Mouse (Mus musculus) lung, adult 2 months (tissue): ENCODE results near the gene Pygm. TPM values are rescaled to one million over a fixed set of nuclear protein-coding genes. Genes with fewer than 3 reads are reported as not detected.
A peak's percentile ranks its signal among the peaks of the same experiment; 100 is the strongest.

Experiments
- DNase-seq: peaks from one replicate; pipeline ENCODE4 v3.0.0; 2022
- H3K4me1 ChIP-seq: fragments of 200-500 bp; 2 replicates; pipeline ENCODE4 v1.6.1; 2011; ENCODE audit warnings: low read length; ENCODE audit not compliant: control insufficient read depth, insufficient read depth
- H3K4me3 ChIP-seq: fragments of 200-500 bp; replicated peaks from 2 replicates; pipeline ENCODE3; 2011; ENCODE audit warnings: low read depth, mild to moderate bottlenecking, control low read depth, low read length; ENCODE audit errors: extremely low read depth
- CTCF ChIP-seq: fragments of 200-500 bp; IDR thresholded peaks from 2 replicates; pipeline ENCODE4 v1.5.1; 2011; ENCODE audit warnings: mild to moderate bottlenecking, low read length, control low read depth; ENCODE audit not compliant: insufficient read depth
- POLR2A ChIP-seq: fragments of 200-500 bp; IDR thresholded peaks from 2 replicates; pipeline ENCODE4 v1.6.1; 2011; ENCODE audit warnings: low read depth, mild to moderate bottlenecking, control low read depth, low read length, borderline replicate concordance; ENCODE audit errors: extremely low read depth
- WGBS: fragments of 180-500 bp; shearing (Covaris S2); methylation state at CpG from one replicate; pipeline ENCODE4 v1.1.7; 2018; 5-methylcytosine and 5-hydroxymethylcytosine counted together
- polyA plus RNA-seq: library from polyadenylated mRNA; depleted of rRNA; stranded (reverse); fragments of >200 nt; gene quantifications from 2 replicates; pipeline ENCODE4 v1.2.3, GENCODE M21; 2012

Pygm gene
- polyA plus RNA-seq, 1 experiment = 135 TPM

DNA sequence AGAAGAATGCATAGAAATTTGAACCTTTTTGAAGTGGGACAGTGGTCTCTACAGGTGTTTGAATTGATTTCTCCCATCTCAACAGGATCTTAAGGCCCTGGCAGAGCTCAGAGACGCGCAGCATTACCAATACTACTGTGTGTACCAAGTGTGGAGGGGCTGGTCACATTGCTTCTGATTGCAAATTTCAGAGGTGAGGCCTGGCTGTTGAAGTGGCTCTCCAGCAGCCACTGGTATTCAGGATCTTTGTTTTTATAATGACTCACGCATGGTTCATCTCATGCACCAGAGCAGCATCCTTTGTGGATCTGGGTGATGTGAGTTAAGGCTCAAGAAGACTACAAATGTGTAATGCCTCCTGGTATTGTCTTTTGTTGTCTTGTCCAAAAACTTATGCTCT is 11.8 kb upstream of the Pygm start:
- WGBS = 80% methylated on average over 3 of the region's 3 CpGs
- no peak for TF ChIP-seq CTCF
- TF ChIP-seq POLR2A = no peak
- DNase-seq = no peak
- H3K4me1 ChIP-seq = peaks cover 9% of the 10 kb centered on the region
- no peak overlapping the region for H3K4me3 ChIP-seq

DNA sequence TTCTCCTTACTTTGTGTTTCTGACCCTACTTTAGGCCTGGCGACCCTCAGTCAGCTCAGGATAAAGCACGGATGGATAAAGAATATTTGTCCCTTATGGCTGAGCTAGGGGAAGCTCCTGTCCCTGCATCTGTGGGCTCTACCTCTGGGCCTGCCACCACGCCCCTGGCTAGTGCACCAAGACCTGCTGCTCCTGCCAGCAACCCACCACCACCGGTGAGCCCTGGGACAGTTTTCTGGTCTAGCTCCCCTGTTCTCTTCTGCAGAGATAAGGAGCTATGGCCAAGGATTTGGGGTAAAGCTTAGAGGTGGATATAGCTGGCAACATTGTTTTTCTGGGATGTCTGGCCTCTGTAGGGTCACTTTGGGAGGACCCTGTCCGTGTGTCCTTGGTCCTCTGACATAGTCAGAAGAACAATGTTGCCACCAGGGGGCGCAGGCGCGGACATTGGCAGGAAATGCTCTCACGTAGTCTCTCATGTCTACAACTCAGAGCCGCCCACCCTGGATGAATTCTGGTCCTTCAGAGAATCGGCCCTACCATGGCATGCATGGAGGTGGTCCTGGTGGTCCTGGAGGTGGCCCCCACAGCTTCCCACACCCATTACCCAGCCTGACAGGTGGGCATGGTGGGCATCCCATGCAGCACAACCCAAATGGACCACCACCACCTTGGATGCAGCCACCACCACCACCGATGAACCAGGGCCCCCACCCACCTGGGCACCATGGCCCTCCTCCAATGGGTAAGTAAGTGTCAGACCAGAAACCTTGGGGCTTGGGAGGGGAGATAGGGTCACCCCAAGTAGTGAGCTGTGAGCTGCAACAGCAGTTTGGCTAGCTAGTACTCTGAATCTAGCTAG is 10.4 kb upstream of the Pygm start:
- TF ChIP-seq CTCF (peak; percentile 80), POLR2A (no peak)
- 51% methylated on average over 12 of the region's 12 CpGs for WGBS
- peaks cover 9% of the 10 kb centered on the region for H3K4me1 ChIP-seq
- DNase-seq = peak; percentile 74
- no peak overlapping the region for H3K4me3 ChIP-seq

DNA sequence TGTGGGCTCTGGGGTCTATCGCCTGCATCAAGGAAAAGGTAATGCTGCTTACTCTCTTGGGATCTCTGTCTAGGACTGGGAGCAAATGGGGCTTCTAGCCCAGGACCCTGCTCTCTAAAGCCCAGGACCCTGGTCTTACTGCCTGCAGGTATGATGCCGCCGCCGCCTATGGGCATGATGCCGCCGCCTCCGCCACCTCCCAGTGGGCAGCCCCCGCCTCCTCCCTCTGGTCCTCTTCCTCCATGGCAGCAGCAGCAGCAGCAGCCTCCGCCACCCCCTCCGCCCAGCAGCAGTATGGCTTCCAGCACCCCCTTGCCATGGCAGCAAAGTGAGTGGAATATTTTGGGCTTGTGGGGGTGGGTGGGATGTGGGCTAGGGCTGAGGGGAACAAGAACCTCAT is 9.6 kb upstream of the Pygm start:
- 88% methylated on average over 10 of the region's 10 CpGs for WGBS
- Histone ChIP-seq H3K4me1 (peaks cover 9% of the 10 kb centered on the region), H3K4me3 (no peak overlapping the region)
- no peak for TF ChIP-seq CTCF
- no peak for TF ChIP-seq POLR2A
- DNase-seq = no peak

DNA sequence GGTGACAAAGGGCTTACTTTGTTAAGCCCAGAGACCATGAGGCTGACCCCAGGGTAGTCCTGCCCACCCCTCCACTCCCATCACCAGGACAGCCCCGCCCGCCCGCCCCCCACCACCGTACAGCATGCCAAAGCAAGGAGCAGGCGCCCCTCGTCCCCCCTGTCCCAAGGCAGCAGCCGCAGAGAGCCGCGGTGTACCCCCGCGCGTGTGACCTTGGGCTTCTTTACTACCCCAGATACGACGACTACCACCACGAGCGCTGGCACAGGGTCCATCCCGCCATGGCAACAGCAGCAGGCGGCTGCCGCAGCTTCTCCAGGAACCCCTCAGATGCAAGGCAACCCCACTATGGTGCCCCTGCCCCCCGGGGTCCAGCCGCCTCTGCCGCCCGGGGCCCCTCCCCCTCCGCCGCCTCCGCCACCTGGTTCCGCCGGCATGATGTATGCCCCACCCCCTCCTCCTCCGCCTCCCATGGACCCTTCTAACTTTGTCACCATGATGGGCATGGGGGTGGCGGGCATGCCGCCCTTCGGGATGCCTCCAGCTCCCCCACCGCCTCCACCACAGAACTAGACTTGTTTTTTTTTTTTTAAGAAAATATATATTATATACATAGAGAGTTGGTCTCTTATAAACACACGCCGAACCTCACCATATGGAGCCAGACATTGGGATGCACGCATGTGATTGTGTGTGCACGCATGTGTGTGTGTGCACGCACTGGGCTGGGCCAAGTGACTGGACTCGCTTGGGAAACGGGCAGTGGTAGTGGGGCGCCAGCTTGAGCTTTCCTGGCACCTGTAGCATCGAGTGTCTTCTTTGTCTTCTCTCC is 8.6 kb upstream of the Pygm start:
- Histone ChIP-seq H3K4me3 (no peak overlapping the region), H3K4me1 (peaks cover 9% of the 10 kb centered on the region)
- DNase-seq = no peak
- TF ChIP-seq CTCF = no peak
- no peak for TF ChIP-seq POLR2A
- 91% methylated on average over 42 of the region's 42 CpGs for WGBS

DNA sequence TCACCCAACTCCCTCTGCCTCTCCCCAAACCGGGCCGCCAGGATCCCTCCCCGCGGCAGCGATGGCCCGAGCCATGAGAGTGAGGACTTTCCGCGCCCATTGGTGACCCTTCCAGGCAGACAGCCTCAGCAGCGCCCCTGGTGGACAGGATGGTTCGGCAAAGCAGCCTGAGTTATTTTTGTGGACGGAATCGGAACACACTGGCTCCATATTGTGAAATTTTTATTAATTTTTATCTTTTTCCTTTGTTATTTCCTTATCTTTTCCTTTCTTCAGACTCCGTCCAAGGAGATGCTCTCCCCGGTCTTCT is 8.0 kb upstream of the Pygm start:
- TF ChIP-seq POLR2A = no peak
- peak; percentile 56 for TF ChIP-seq CTCF
- peak; percentile 56 for DNase-seq
- no peak overlapping the region for H3K4me3 ChIP-seq
- WGBS = 68% methylated on average over 14 of the region's 14 CpGs
- H3K4me1 ChIP-seq = peaks cover 9% of the 10 kb centered on the region; the same call in 1 of the 2 replicates

DNA sequence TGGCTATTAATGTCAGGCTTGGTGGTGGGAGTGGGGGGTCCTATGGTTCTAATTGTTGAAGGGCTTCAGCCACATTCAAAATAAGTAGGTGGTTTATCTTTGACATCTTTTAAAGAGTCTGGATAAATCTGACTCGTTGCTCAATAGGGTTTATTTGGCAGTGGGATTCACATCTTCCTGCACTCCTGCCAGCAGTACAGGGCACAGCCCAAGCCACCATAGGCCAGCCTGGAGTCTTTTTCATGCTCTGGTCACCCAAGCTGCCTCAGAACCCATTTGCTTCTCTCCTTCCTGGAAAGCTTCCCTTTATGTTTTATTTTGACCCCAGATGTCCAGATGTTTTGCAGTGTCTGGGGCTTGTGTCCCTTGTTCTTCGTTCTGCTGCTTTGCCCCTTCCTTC is 7.6 kb upstream of the Pygm start:
- Histone ChIP-seq H3K4me1 (peaks cover 8% of the 10 kb centered on the region; the same call in 1 of the 2 replicates), H3K4me3 (no peak overlapping the region)
- TF ChIP-seq CTCF (no peak), POLR2A (no peak)
- WGBS = 57% methylated on average over 2 of the region's 2 CpGs
- no peak for DNase-seq

DNA sequence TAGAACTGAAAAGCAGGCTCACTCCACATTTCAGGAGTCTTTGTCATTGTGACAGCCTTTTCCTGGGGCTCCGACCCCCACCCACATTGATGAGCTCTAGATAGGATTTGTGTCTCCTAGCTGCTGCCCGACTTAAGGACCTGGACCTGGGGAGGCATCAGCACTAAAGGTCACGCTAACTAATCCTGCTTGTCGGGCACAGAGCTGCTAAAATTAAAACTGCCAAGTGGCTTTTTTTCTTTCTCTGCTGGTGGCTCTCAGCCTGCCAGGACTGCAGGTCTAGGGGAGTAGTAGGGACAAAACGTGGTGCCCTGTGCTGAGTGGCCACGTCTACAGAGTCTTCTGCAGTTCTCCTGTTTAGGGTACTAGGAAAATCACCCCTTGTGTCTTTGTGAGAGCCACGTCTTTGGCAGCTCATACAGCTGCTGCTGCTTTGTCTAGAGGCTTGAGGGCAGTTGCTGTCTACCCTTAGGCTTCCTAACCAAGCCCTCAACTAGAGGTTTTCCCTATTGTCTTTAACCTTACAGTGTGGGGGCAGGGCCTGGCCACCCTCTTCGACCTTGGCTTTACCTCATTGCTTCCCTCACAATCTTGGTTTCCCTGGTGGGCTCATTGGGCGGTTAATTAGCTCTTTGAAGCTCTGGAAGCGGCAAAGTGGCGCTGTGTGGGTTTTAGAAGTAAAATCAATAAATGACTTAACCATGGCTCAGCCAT is 6.7 kb upstream of the Pygm start:
- no peak overlapping the region for H3K4me3 ChIP-seq
- no peaks in the 10 kb centered on the region; the same call in 1 of the 2 replicates for H3K4me1 ChIP-seq
- TF ChIP-seq POLR2A (no peak), CTCF (no peak)
- WGBS = 82% methylated on average over 11 of the region's 11 CpGs
- no peak for DNase-seq

DNA sequence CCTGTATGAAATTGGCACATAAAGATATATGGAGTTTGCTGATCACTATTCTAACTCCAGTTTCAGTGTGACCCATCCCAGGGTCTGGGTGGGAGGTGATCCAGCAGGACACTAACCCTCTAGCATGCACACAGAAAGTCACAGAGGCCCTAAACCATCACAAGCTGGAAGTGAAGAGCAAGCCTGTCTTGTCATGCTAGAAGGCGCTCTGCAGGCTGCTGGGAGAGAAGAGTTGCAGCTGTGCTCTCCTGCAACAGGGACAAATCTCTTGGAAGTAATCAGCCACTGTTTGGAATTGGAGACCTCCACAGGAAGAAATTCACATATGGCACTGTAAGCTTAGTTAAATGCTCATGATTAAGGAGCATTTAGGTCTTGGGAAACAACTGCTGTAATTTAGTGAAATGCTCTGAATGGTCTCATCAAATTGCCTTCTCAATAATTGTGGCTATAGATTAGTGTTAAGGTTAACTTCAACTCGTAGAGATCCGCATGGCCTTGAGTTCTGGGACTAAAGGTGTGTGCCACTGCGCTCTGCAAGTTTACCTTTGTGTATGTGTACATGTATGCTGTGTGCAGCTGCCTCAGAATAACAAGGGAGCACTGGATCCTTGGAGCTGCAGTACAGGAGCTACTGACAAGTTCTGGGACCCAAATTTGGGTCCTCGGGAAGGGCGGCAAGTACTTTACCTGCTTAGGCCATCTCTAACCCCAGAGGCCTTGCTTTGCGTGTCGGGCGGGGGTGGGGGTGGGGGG is 3.6 kb upstream of the Pygm start:
- Histone ChIP-seq H3K4me1 (peaks cover 8% of the 10 kb centered on the region), H3K4me3 (no peak overlapping the region)
- no peak for TF ChIP-seq CTCF
- TF ChIP-seq POLR2A = no peak
- DNase-seq = no peak
- WGBS = 91% methylated on average over 9 of the region's 9 CpGs

DNA sequence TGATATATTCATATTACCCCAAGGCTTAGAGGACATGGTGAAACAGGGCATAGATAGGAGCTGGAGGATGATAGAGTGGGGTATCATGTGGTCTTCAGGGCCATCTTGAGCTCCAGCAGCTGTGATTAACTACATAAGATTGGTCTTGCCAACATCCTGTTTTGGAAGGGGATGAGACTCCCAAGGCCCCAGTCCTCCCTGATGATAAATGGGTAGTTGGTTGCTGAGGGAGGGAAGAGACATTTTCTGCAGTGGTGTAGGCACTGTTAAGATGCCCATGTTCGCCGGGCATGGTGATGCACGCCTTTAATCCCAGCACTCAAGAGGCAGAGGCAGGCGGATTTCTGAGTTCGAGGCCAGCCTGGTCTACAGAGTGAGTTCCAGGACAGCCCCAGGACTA is 3.0 kb upstream of the Pygm start:
- WGBS = 96% methylated on average over 5 of the region's 5 CpGs
- Histone ChIP-seq H3K4me3 (no peak overlapping the region), H3K4me1 (peaks cover 8% of the 10 kb centered on the region)
- no peak for TF ChIP-seq CTCF
- no peak for TF ChIP-seq POLR2A
- no peak for DNase-seq
